Mouse (Mus musculus) heart, embryonic 14.5 days (tissue): Measurements from ENCODE around the gene 4930402H24Rik. TPM values are rescaled to one million over a fixed set of nuclear protein-coding genes. Genes with fewer than 3 reads are reported as not detected.
A peak's percentile ranks its signal among the peaks of the same experiment; 100 is the strongest.

Experiments used
- ATAC-seq: fragments of 200-750 bp; cut with Nextera tagmentation; 2 replicates; pipeline ENCODE4 v1.8.0; 2017; ENCODE audit warnings: low read depth, moderate TSS enrichment; ENCODE audit not compliant: insufficient number of reproducible peaks, insufficient read depth, low FRiP score
- H3K27ac ChIP-seq, 2 experiments: fragments of 200-500 bp in 1 of 2; fragments of 300-500 bp in 1 of 2; sonication (generic) in 1 of 2; replicated peaks in 1 of 2; 2 replicates each; pipeline ENCODE4 v1.5.1; 2012 to 2014; ENCODE audit warnings: low read depth in 2 of 2, low read length in 2 of 2, control low read depth in 1 of 2, mild to moderate bottlenecking in 1 of 2, mixed read lengths in 1 of 2; ENCODE audit not compliant: control insufficient read depth in 1 of 2, insufficient read depth in 1 of 2
- H3K27me3 ChIP-seq: fragments of 300-500 bp; sonication (generic); 2 replicates; pipeline ENCODE4 v1.6.1; 2014; ENCODE audit warnings: mild to moderate bottlenecking, low read length, control low read depth; ENCODE audit not compliant: control insufficient read depth, insufficient read depth
- H3K36me3 ChIP-seq: fragments of 300-500 bp; sonication (generic); 2 replicates; pipeline ENCODE4 v1.6.1; 2014; ENCODE audit warnings: mild to moderate bottlenecking, control low read depth, low read length, mixed read lengths; ENCODE audit not compliant: control insufficient read depth, insufficient read depth
- H3K4me1 ChIP-seq, 2 experiments: fragments of 200-500 bp in 1 of 2; fragments of 300-500 bp in 1 of 2; sonication (generic) in 1 of 2; 2 replicates each; pipeline ENCODE4 v1.6.1; 2012 to 2014; ENCODE audit warnings: low read length in 2 of 2, control low read depth in 1 of 2, mixed read lengths in 1 of 2; ENCODE audit not compliant: control insufficient read depth in 2 of 2, insufficient read depth in 2 of 2
- H3K4me2 ChIP-seq: fragments of 300-500 bp; sonication (generic); 2 replicates; pipeline ENCODE4 v1.6.1; 2014; ENCODE audit warnings: mild to moderate bottlenecking, low read length
- H3K4me3 ChIP-seq, 2 experiments: fragments of 200-500 bp in 1 of 2; fragments of 300-500 bp in 1 of 2; sonication (generic) in 1 of 2; 2 replicates each; pipeline ENCODE4 v1.5.1; 2012 to 2014; ENCODE audit warnings: low read length in 2 of 2, mild to moderate bottlenecking in 2 of 2, control low read depth in 1 of 2, low read depth in 1 of 2, moderate library complexity in 1 of 2; ENCODE audit not compliant: control insufficient read depth in 1 of 2, insufficient read depth in 1 of 2
- H3K9ac ChIP-seq: fragments of 300-500 bp; sonication (generic); 2 replicates; pipeline ENCODE4 v1.6.1; 2014; ENCODE audit warnings: mild to moderate bottlenecking, low read length
- H3K9me3 ChIP-seq: fragments of 300-500 bp; sonication (generic); 2 replicates; pipeline ENCODE4 v1.6.1; 2016; ENCODE audit warnings: low read length, control low read depth; ENCODE audit not compliant: control insufficient read depth
- WGBS: fragments of 180-500 bp; shearing (Covaris S2); extraction: QIAGEN DNeasy Blood & Tissue Kit; methylation state at CpG from one replicate; pipeline ENCODE4 v1.1.7; 2014; 5-methylcytosine and 5-hydroxymethylcytosine counted together
- polyA plus RNA-seq: library from polyadenylated mRNA; unstranded; fragments of >200 nt; fragmentation: Nextera tagmentation; extraction: Ambion mirVana; gene quantifications from 2 replicates; pipeline ENCODE4 v1.2.1, GENCODE M21; 2014

The 4930402H24Rik gene
- polyA plus RNA-seq, 1 experiment from 2014 or later: 56.3 TPM

DNA sequence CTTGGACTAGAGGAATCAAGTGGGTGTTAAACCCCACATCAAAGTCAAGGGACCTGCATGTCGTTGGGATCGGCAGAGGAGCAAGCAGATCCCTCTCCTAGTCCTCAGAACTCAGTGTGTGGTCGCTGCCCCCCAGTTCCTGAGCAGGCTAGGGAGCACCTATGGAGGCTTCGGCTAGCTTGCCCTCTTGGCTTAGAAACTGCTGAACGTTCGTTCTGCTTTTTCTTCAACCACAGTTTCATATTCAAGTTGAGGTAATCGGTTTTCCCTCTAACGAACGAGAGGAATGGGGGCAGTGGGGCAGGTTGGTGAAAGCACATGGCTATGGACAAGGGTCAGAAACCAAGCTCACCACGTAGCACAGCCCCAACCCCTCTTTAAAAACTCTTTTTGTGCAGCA lies 199.1 kb downstream of the 4930402H24Rik start:
- H3K4me1 ChIP-seq: peaks cover 4 to 12% of the 10 kb centered on the region in 2 experiments; a peak in 3 of 4 replicates
- peaks cover 48% of the 10 kb centered on the region for H3K36me3 ChIP-seq
- no peak overlapping the region for H3K4me3 ChIP-seq
- H3K9ac ChIP-seq: no peak overlapping the region
- no peak for ATAC-seq
- H3K27ac ChIP-seq: no peak overlapping the region
- no peaks in the 10 kb centered on the region for H3K27me3 ChIP-seq
- 64% methylated on average over 10 of the region's 10 CpGs for WGBS
- H3K4me2 ChIP-seq: no peak overlapping the region
- H3K9me3 ChIP-seq: no peaks in the 10 kb centered on the region

DNA sequence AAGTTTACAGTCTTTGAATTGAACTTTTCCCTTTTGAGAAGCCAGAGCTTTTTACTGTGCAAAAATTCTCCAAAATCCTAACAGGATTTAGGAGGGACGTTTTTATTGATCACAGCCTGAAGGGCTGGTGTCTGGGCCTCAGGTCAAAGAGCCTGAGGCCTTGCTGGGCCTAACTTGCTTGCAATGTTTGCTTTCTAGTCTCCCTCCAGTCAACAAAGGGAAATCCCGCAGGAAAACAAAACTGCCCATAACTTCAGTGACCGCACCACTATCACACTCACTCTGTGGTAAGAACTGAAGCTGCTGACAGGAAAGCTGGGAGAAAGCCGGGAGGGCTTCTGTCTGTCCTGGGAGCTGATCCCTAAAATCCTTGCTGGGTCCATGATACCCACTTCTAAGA lies 199.6 kb downstream of the 4930402H24Rik start:
- no peak overlapping the region for H3K27ac ChIP-seq
- H3K36me3 ChIP-seq: peaks cover 44% of the 10 kb centered on the region
- H3K9me3 ChIP-seq: no peaks in the 10 kb centered on the region
- ATAC-seq: no peak
- H3K4me3 ChIP-seq: no peak overlapping the region
- no peak overlapping the region for H3K4me2 ChIP-seq
- H3K9ac ChIP-seq: no peak overlapping the region
- H3K4me1 ChIP-seq: peaks cover 4 to 12% of the 10 kb centered on the region in 2 experiments; a peak in 3 of 4 replicates
- no peaks in the 10 kb centered on the region for H3K27me3 ChIP-seq
- WGBS: 57% methylated on average over 4 of the region's 4 CpGs

GRCm38 (mm10) chr2:130705178-130705577 lies 201.0 kb downstream of the 4930402H24Rik start:
- H3K36me3 ChIP-seq: peaks cover 29% of the 10 kb centered on the region
- H3K27me3 ChIP-seq: no peaks in the 10 kb centered on the region
- no peak overlapping the region for H3K27ac ChIP-seq
- 77% methylated on average over 6 of the region's 6 CpGs for WGBS
- no peak overlapping the region for H3K9ac ChIP-seq
- peaks cover 4 to 12% of the 10 kb centered on the region in 2 experiments; a peak in 3 of 4 replicates for H3K4me1 ChIP-seq
- no peak overlapping the region for H3K4me3 ChIP-seq
- H3K9me3 ChIP-seq: no peaks in the 10 kb centered on the region
- H3K4me2 ChIP-seq: no peak overlapping the region
- ATAC-seq: no peak

- Histone ChIP-seq H3K9me3 (no peaks in the 10 kb centered on the region), H3K9ac (no peak overlapping the region), H3K4me3 (no peak overlapping the region), H3K36me3 (peaks cover 21% of the 10 kb centered on the region), H3K27ac (no peak overlapping the region), H3K4me1 (peaks cover 4 to 12% of the 10 kb centered on the region in 2 experiments; a peak in 3 of 4 replicates), H3K27me3 (0 out of 2 replicates have a peak, but pooled peaks cover 4% of the 10 kb centered on the region), H3K4me2 (no peak overlapping the region)
- no peak for ATAC-seq
- WGBS: 65% methylated on average over 9 of the region's 9 CpGs
Observed at GRCm38 (mm10) chr2:130704040-130705001, 201.9 kb downstream of the 4930402H24Rik start.

DNA sequence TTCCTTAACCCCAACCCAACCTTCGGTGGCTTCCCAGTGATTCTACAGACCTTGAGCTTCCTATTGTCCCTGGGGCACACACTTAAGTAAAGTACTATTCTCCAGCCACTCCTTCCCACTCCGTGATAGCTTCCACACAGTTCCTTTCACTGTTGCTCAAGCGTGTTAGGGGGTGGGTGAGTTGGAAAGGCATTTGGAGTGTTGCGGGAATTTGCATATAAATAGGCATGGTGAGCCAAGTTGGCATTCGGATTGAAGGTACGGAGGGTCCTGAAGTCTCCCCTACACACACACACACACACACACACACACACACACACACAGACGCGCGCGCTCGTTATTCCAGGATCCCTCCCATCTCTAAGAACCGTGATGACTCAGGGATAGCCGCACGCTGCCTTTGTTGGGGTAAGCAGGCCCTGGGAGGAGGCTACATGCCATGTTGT lies 208.4 kb downstream of the 4930402H24Rik start:
- Histone ChIP-seq H3K27ac (no peak overlapping the region), H3K36me3 (no peaks in the 10 kb centered on the region)
- ATAC-seq: no peak

DNA sequence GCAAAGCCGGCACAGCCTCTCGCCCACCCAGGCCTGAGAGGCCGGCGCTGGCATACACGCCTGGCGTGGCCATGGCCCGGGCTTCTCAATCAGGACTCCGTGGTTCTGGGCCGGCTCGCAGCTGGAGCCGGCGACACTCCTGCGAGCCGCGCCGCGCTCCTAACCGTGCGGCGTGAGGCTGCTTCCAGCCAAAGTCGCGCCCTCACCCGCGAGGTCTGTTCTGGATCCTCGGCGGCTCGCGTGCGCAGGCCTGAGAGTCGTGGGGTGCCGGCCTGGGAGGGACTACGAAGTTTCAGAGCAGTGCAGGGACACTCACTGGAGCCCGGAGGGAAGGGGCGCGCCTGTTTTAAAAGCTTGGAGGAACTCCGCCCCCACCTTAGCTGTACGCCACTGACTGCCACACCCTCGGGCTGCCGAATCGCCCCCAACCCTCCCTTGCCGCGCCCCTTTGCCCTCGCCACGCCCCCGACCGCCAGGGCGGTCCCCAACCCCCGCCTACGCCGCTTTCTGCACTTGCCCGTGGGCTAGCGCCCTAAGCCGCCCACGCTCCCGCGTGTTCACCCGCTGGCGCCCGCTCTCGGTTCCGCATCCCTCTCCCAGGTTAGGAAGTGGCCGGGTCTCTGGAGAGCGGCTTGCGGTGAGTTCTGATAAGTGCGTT lies 208.9 kb downstream of the 4930402H24Rik start, which contains the start of gene Slc4a11:
TSS of gene Slc4a11 (minus strand) at position 367 of the 658 bp plus-strand sequence.
- under 1% methylated on average over 63 of the region's 65 CpGs for WGBS
- Histone ChIP-seq H3K4me2 (peak within 1 kb of the TSS; percentile 100), H3K9ac (peak within 1 kb of the TSS; percentile 67), H3K4me1 (peaks cover 6 to 11% of the 10 kb centered on the region in 2 experiments; a peak in 3 of 4 replicates), H3K27me3 (peaks cover 43% of the 10 kb centered on the region), H3K4me3 (peak within 1 kb of the TSS; percentile 49 to 62), H3K36me3 (no peaks in the 10 kb centered on the region), H3K9me3 (no peaks in the 10 kb centered on the region), H3K27ac (no peak within 1 kb of the TSS)
- peak; percentile 24; the same call in 1 of the 2 replicates for ATAC-seq

More for the DNA sequence above, 208.4 kb downstream of the 4930402H24Rik start:
- H3K4me3 ChIP-seq: peak overlapping the region; percentile 49 to 62
- WGBS: 2% methylated on average over 14 of the region's 14 CpGs
- peak overlapping the region; percentile 67 for H3K9ac ChIP-seq
- H3K9me3 ChIP-seq: no peaks in the 10 kb centered on the region
- H3K27me3 ChIP-seq: peaks cover 43% of the 10 kb centered on the region
- peak overlapping the region; percentile 100 for H3K4me2 ChIP-seq
- peaks cover 6 to 11% of the 10 kb centered on the region in 2 experiments; a peak in 3 of 4 replicates for H3K4me1 ChIP-seq

GRCm38 (mm10) chr2:130696700-130697152 lies 209.5 kb downstream of the 4930402H24Rik start:
- H3K4me2 ChIP-seq: peak overlapping the region; percentile 100
- H3K9ac ChIP-seq: peak overlapping the region; percentile 67
- 1% methylated on average over 31 of the region's 31 CpGs for WGBS
- peaks cover 43% of the 10 kb centered on the region for H3K27me3 ChIP-seq
- no peak for ATAC-seq
- H3K36me3 ChIP-seq: no peaks in the 10 kb centered on the region
- no peak overlapping the region for H3K27ac ChIP-seq
- H3K4me3 ChIP-seq: peak overlapping the region; percentile 49 to 62
- H3K4me1 ChIP-seq: peaks cover 6 to 11% of the 10 kb centered on the region in 2 experiments; a peak in 3 of 4 replicates
- H3K9me3 ChIP-seq: no peaks in the 10 kb centered on the region
